Mouse (Mus musculus): ENCODE measurements at regions not wholly inside any gene's neighbourhood (a gene's known extent, or its start where the extent isn't known, plus 50 kb on each side); places are given as distances from the start of the nearest gene placed in this dataset.

DNA sequence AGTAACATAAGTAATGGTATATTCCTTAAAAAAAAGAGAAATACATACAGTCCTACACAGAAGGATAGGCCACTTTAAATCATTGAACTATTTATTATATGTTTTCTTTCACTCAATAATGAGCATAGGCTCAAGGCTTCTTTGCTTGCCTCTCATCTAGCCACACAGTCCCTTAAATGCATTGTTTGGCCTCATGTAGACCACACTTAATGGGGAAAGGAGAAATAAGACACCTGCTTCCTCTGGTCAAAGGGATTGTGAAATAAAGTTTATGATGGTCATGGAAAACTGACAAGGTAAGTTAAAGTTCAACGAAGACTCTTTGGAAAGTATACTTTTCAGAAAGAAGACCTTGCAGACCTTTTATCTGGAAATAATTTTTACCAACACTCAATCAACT lies 108.4 kb upstream of the Oxgr1 start:
- no peaks in the 10 kb centered on the region for H3K36me3 ChIP-seq
- no peak overlapping the region for H3K9ac ChIP-seq
- H3K27me3 ChIP-seq (replicated peaks) = no peaks in the 10 kb centered on the region
- H3K27ac ChIP-seq = no peak overlapping the region
- ATAC-seq (ENCODE audit: insufficient read depth, low FRiP score, low read depth) = no peak
- H3K4me3 ChIP-seq (replicated peaks) = no peak overlapping the region
- peaks cover 5% of the 10 kb centered on the region; the same call in 1 of the 2 replicates for H3K4me1 ChIP-seq
- H3K4me2 ChIP-seq = no peak overlapping the region
- no peaks in the 10 kb centered on the region for H3K9me3 ChIP-seq
- 58% methylated on average over 1 of the region's 1 CpGs for WGBS

DNA sequence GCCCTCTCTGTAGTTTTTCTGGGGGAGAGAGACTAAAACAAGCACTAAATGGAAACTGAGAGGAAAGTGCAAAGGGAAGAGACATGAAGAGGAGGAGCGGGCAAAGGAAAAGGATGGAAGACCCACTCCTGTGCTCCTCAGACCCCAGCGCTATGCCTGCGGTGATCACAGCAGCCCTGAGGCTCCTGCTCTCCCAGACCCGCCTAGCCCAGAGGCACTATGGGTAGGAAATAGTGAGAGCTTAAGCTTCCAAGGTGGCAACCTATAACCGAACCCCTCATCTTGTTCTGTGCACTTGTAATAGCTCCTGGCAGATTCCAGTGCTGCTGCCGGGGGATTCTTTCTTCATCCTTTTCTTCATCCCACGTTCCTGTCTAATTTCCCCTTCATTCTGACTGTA lies 112.2 kb upstream of the Oxgr1 start:
- 51% methylated on average over 7 of the region's 7 CpGs for WGBS
- H3K4me2 ChIP-seq = no peak overlapping the region
- no peaks in the 10 kb centered on the region for H3K36me3 ChIP-seq
- no peaks in the 10 kb centered on the region for H3K27me3 ChIP-seq (replicated peaks)
- H3K9ac ChIP-seq = no peak overlapping the region
- H3K27ac ChIP-seq = no peak overlapping the region
- ATAC-seq (ENCODE audit: insufficient read depth, low FRiP score, low read depth) = no peak
- H3K4me1 ChIP-seq = peaks cover 10% of the 10 kb centered on the region
- H3K9me3 ChIP-seq = no peaks in the 10 kb centered on the region
- H3K4me3 ChIP-seq (replicated peaks) = no peak overlapping the region

DNA sequence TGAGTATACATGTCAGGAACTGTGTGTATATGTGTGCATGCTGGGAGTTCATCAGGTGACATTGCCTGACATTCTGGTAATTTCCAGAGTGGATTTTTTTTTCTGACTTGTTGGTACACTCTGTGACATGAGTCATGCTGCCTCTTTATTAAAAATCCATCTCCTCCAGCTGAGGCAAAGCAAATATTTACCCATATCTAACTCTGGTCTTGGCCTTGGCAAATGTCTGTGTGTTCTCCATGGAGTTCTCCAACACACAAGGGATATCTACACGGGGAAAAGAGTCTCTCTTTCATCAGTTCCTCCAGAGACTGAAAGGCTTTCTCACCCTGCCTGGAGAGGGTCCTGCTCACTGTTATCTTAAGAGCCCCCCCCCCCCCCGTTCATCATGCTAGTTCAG lies 111.3 kb upstream of the Mbnl2 start:
- Histone ChIP-seq H3K9me3 (no peaks in the 10 kb centered on the region), H3K27me3 (replicated peaks) (no peaks in the 10 kb centered on the region), H3K4me3 (replicated peaks) (no peak overlapping the region), H3K27ac (no peak overlapping the region), H3K4me2 (no peak overlapping the region), H3K9ac (no peak overlapping the region), H3K36me3 (no peaks in the 10 kb centered on the region), H3K4me1 (no peaks in the 10 kb centered on the region)
- 45% methylated on average over 2 of the region's 2 CpGs for WGBS
- ATAC-seq (ENCODE audit: insufficient read depth, low FRiP score, low read depth) = peak; percentile 65; the same call in 1 of the 2 replicates

DNA sequence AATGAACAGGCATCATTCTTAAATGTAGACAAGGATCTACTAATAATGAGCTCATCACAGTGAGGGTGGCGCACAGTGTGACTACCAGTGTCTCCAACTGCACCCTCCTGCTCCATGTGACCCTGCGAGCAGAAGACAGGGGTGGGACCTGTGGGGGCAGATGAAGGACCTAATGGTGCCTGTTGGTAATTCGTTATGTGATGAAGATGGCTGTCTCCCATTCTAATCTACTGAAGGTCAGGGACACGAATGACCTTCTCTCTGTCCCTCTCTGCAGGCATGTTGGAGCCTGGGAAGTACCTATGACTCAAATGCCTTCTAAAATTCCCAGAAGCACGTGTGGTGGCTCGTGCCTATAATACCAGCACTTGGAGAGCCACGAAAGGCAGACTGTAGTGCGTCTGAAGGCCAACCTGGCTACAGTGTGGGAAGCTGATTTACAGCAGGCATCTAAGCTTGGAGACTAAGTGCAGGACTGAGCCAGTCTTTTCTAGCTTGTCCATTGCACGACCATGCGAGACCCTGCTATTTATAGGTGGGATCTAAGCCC lies 109.9 kb upstream of the Mbnl2 start:
- Histone ChIP-seq H3K4me2 (no peak overlapping the region), H3K9me3 (no peaks in the 10 kb centered on the region), H3K4me1 (no peaks in the 10 kb centered on the region), H3K27me3 (replicated peaks) (no peaks in the 10 kb centered on the region), H3K27ac (no peak overlapping the region), H3K4me3 (replicated peaks) (no peak overlapping the region), H3K36me3 (no peaks in the 10 kb centered on the region), H3K9ac (no peak overlapping the region)
- no peak for ATAC-seq (ENCODE audit: insufficient read depth, low FRiP score, low read depth)
- WGBS = 85% methylated on average over 10 of the region's 10 CpGs

DNA sequence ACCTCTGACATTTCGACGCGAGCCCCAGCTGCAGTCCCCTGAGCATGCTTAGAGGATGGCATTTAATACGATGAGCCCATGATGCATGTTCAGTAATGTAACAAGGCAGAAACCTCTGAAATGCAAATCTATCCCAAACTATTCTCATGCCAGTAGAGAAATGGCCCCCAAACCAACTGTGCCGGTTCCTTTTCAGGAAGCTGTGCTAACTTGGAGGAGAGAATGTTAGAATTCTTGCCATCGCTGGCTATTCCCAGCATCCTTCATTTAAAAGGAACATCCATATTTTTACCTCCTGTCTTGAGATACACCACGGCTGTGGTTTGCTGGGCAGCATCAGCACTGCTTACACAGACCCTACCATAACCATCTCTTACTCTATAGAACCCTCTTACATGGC lies 104.7 kb upstream of the Mbnl2 start:
- no peak for ATAC-seq (ENCODE audit: insufficient read depth, low FRiP score, low read depth)
- Histone ChIP-seq H3K9me3 (no peaks in the 10 kb centered on the region), H3K9ac (no peak overlapping the region), H3K36me3 (no peaks in the 10 kb centered on the region), H3K4me1 (no peaks in the 10 kb centered on the region), H3K27ac (no peak overlapping the region), H3K4me2 (no peak overlapping the region), H3K4me3 (replicated peaks) (no peak overlapping the region), H3K27me3 (replicated peaks) (no peaks in the 10 kb centered on the region)
- 92% methylated on average over 7 of the region's 7 CpGs for WGBS

DNA sequence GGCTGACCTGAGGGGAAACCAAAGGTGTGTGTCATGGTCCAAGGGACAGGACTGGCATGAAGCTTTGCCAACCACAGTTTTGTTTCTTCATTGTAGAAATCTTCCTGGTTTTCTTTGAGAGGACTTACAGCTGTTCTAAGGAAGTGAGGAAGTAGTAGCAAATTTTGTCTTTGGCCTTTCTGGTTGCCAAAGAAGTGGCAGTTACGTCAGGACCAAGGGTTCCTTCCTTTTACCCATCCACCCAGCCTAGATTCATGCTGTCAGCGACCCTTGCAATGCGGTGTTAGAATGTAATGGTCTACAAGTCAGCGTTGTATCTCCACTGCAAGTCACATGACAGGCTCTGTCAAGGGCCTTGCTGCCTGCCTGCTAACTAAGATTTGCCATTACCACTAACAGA lies 103.4 kb upstream of the Mbnl2 start:
- H3K27ac ChIP-seq = no peak overlapping the region
- ATAC-seq (ENCODE audit: insufficient read depth, low FRiP score, low read depth) = no peak
- H3K27me3 ChIP-seq (replicated peaks) = no peaks in the 10 kb centered on the region
- H3K4me1 ChIP-seq = no peaks in the 10 kb centered on the region
- H3K4me2 ChIP-seq = no peak overlapping the region
- H3K9me3 ChIP-seq = no peaks in the 10 kb centered on the region
- H3K36me3 ChIP-seq = no peaks in the 10 kb centered on the region
- H3K4me3 ChIP-seq (replicated peaks) = no peak overlapping the region
- H3K9ac ChIP-seq = no peak overlapping the region
- 76% methylated on average over 4 of the region's 4 CpGs for WGBS

DNA sequence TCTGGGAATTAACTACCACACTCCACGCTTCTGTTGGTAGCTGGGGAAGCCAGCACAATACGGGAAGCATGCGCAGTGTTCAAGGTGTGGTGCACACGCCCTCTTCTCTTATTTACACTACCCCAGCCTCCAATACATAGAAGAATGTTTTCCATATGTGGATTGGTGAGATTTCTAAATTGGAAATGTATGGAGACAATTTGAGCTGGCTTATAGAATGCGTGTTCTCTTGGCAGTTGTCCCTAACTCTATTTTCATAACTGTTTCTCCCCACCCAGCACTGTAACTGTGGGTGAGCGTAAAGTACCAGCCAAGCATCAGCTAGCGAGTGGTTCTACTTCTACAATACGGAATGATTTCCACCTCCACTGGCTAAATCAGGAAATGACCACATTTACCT lies 102.6 kb upstream of the Mbnl2 start:
- H3K36me3 ChIP-seq = no peaks in the 10 kb centered on the region

DNA sequence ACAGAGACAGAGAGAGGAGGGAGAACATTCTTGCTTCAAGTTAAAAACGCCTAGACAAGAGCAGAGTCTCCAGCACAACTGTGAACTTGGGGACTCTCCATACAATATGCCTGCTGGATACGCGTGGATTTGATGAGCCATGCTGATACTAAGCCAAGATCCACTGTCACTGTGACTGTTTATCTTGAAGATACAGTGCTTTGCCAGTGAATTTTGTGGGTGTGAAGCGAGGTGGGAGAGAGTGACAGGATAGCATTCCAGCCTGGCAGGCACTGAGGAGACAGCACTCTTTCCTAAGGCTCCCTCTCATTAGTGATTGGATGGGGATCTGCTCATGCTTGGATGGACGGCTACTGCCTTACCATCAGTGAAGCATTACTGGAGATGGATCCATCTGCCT lies 100.9 kb upstream of the Mbnl2 start:
- Histone ChIP-seq H3K27me3 (replicated peaks) (no peaks in the 10 kb centered on the region), H3K9ac (no peak overlapping the region), H3K4me3 (replicated peaks) (no peak overlapping the region), H3K36me3 (no peaks in the 10 kb centered on the region), H3K27ac (no peak overlapping the region), H3K4me2 (no peak overlapping the region), H3K9me3 (no peaks in the 10 kb centered on the region), H3K4me1 (no peaks in the 10 kb centered on the region)
- no peak for ATAC-seq (ENCODE audit: insufficient read depth, low FRiP score, low read depth)
- 75% methylated on average over 5 of the region's 5 CpGs for WGBS

More for the DNA sequence above, 102.6 kb upstream of the Mbnl2 start:
- Histone ChIP-seq H3K27me3 (replicated peaks) (no peaks in the 10 kb centered on the region), H3K9ac (no peak overlapping the region), H3K4me1 (no peaks in the 10 kb centered on the region), H3K4me3 (replicated peaks) (no peak overlapping the region), H3K9me3 (no peaks in the 10 kb centered on the region), H3K27ac (no peak overlapping the region), H3K4me2 (no peak overlapping the region)
- WGBS = 75% methylated on average over 8 of the region's 8 CpGs
- no peak for ATAC-seq (ENCODE audit: insufficient read depth, low FRiP score, low read depth)

DNA sequence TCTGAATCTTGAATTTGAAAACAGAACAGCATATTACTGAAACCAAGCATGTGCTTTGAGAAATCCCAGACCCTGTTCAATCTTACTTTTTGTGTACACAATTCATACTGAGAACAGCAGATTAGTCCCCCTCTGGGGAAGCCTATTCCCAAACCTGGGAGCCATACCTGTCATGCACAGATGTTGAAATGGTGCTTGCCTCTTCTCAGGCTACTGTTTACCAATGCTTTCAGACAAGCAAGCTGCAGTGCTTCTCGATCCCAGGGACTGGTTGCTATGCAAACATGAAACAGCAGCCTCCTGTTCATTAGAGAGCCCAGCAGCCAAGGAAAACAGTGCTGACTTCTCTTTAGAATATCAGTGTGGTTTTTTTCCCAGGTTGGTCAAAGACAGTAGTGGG lies 80.3 kb upstream of the Mbnl2 start:
- ATAC-seq (ENCODE audit: insufficient read depth, low FRiP score, low read depth) = peak; percentile 68

DNA sequence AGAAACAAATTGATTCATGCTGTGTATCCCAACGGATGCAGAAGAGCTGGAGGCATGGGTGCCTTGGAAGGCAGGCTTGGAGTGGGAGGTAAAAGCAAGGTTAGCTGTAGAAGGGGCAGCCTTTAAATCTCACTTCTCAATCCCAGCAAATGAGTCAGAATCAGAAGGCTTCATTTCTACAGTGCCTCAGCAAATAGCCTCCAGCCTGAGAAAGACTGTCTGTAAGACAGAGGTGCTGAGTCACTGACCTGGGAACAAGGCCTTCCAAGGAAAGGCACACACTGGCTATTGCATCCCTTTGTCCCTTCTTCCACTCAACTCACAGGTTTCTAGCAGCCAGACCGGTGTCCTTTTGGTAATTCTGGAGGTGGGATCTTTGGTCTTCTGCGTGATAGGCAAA lies 63.7 kb upstream of the Mbnl2 start:
- Histone ChIP-seq H3K9me3 (no peaks in the 10 kb centered on the region), H3K36me3 (no peaks in the 10 kb centered on the region), H3K27me3 (replicated peaks) (no peaks in the 10 kb centered on the region), H3K27ac (no peak overlapping the region), H3K4me3 (replicated peaks) (no peak overlapping the region), H3K4me2 (no peak overlapping the region), H3K4me1 (no peaks in the 10 kb centered on the region), H3K9ac (no peak overlapping the region)
- ATAC-seq (ENCODE audit: insufficient read depth, low FRiP score, low read depth) = no peak
- 79% methylated on average over 3 of the region's 3 CpGs for WGBS

More for the DNA sequence above, 80.3 kb upstream of the Mbnl2 start:
- no peaks in the 10 kb centered on the region for H3K36me3 ChIP-seq
- H3K4me2 ChIP-seq = no peak overlapping the region
- H3K9me3 ChIP-seq = no peaks in the 10 kb centered on the region
- WGBS = 20% methylated on average over 1 of the region's 1 CpGs
- H3K4me1 ChIP-seq = no peaks in the 10 kb centered on the region
- peak overlapping the region; percentile 40; the same call in 1 of the 2 replicates for H3K27ac ChIP-seq
- no peak overlapping the region for H3K4me3 ChIP-seq (replicated peaks)
- H3K27me3 ChIP-seq (replicated peaks) = no peaks in the 10 kb centered on the region
- no peak overlapping the region for H3K9ac ChIP-seq

DNA sequence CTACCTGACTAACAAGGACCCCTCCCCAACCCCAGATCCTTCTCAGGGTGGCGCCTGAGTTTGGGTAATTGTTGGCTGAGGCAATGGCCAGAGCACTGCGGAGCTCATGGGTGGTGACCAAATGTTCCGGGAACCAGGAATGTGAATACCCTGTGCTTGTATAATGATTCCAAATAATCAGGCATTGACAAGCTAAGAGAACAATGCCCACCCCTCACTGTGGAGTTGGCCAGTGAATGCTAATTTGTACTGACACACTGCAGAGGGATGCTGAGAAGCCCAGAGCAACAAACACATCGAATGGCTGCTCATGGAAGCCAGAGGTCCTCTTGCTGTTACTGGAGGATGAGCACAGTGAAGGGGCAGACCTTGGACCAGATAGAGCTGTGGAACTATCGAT lies 62.8 kb upstream of the Mbnl2 start:
- Histone ChIP-seq H3K4me1 (no peaks in the 10 kb centered on the region), H3K4me2 (no peak overlapping the region), H3K36me3 (no peaks in the 10 kb centered on the region), H3K27ac (no peak overlapping the region), H3K27me3 (replicated peaks) (no peaks in the 10 kb centered on the region), H3K4me3 (replicated peaks) (no peak overlapping the region), H3K9me3 (no peaks in the 10 kb centered on the region), H3K9ac (no peak overlapping the region)
- 91% methylated on average over 5 of the region's 5 CpGs for WGBS
- ATAC-seq (ENCODE audit: insufficient read depth, low FRiP score, low read depth) = no peak

DNA sequence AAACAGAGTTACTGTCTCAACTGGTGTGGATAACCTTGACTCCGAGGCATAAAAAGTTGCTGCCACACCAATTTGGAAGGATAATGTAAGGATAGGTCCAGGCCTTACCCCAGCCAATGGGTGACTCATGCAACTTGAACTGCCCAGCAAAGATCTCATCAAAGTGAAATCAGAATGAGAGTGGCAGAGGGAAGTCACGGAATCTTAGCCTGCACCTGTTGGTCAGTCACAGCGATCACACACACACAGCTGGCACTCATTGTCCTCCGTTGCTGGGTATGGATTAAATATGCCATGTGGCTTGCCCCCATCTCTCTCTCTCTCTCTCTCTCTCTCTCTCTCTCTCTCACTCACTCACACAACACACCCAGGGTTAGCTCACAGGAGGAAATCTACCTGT lies 56.2 kb upstream of the Mbnl2 start:
- H3K27ac ChIP-seq = no peak overlapping the region
- H3K27me3 ChIP-seq (replicated peaks) = no peaks in the 10 kb centered on the region
- no peaks in the 10 kb centered on the region for H3K36me3 ChIP-seq
- no peak overlapping the region for H3K4me2 ChIP-seq
- ATAC-seq (ENCODE audit: insufficient read depth, low FRiP score, low read depth) = no peak
- WGBS = 88% methylated on average over 4 of the region's 4 CpGs
- no peak overlapping the region for H3K9ac ChIP-seq
- H3K4me3 ChIP-seq (replicated peaks) = no peak overlapping the region
- H3K4me1 ChIP-seq = 0 out of 2 replicates have a peak, but pooled peaks cover 6% of the 10 kb centered on the region
- H3K9me3 ChIP-seq = no peaks in the 10 kb centered on the region

Data from stomach, embryonic 15.5 days (tissue).